Mouse (Mus musculus): ENCODE measurements around the gene Nptxr. TPM values are rescaled to one million over a fixed set of nuclear protein-coding genes. Genes with fewer than 3 reads are reported as not detected.

Nptxr gene
- 13.1 TPM in 2 replicates for polyA plus RNA-seq (2016; fragmentation: Nextera tagmentation; extraction: Ambion mirVana)

DNA sequence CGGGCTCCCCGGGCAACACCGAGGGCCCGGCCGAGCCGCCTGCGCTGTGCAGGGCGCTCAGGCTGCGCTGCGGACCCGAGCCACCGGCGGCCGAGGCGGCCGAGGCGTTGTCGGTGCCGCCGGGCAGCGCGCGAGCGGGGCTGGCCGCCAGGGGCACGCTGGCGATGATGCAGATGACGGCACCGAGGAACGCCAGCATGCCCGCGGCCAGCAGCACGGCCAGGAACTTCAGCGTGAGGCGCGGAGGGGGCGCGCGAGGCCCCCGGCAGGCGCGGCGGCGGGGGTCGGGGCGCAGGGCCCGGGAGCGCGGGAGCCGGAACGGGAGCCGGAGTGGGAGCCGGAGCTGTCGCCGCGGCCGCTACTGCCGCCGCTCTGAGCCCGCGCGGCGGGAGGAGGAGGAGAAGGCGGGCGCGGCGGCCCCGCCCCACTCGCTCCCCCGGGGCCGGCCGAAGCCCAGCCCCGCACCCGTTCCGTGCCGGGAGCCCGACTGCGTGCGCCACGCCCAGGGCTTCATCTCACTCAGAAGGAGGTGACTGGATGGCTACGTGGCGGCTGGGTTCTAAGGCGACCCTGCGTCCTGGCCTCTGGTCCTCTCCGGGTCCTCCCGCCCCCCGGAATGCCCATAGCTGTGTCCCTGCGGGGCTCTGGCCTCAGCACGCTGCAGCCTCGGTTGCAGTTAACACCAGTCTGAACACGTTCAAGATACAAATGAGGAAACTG is at the start of gene Nptxr:
TSS of gene Nptxr (minus strand) at position 415 of the 720 bp plus-strand sequence.
- Histone ChIP-seq H3K9ac (peak within 1 kb of the TSS; percentile 77), H3K4me1 (peaks cover 27% of the 10 kb centered on the region), H3K4me2 (replicated peaks) (peak within 1 kb of the TSS; percentile 82), H3K9me3 (replicated peaks) (no peaks in the 10 kb centered on the region), H3K36me3 (no peaks in the 10 kb centered on the region), H3K27ac (peak within 1 kb of the TSS; percentile 64), H3K4me3 (peak within 1 kb of the TSS; percentile 60), H3K27me3 (peaks cover 76% of the 10 kb centered on the region)
- WGBS = under 1% methylated on average over 64 of the region's 91 CpGs
- ATAC-seq (ENCODE audit: low FRiP score) = peak; percentile 83

DNA sequence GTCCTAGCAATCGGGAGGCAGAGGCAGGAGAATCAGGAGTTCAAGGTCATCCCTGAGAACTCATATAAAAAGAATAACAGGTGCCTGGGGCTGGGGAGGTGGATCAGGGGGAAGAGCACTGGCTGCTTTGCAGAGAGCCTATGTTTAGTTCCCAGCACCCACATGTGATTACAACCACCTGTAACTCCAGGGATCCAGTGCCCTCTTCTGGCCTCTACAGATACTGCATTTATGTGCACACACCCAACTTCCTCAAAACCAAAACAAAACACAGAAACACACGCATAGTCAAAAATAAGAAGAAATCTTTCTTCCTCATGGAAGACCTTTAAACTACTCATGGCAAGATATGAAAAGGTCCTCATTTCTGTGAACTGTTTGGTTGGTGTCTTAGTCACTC is 45.6 kb upstream of the Nptxr start:
- ATAC-seq (ENCODE audit: low FRiP score) = no peak

DNA sequence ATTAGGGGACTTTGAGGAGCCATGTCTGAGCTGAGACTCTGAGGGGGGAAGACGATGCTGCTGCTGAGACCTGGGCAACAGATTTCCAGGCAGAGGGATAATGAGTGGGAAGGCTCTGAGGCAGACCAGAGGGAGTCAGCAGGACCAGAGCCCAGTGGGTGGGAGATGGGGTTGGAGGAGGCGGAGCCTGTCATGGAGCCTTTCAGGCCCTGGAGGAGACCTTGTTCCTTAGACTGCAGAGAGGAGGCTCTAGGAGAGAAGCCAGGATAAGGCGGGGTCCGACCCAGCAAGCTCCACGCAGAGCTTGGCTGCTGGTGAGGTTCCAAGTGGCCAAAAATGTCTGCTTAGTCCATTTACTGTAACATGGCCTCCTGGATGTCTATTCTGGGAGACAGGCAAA is 42.5 kb upstream of the Nptxr start:
- 0 out of 2 replicates have a peak, but pooled peaks cover 4% of the 10 kb centered on the region for H3K9me3 ChIP-seq (replicated peaks)
- 28% methylated on average over 5 of the region's 5 CpGs for WGBS

More for the DNA sequence above, 45.6 kb upstream of the Nptxr start:
- Histone ChIP-seq H3K36me3 (no peaks in the 10 kb centered on the region), H3K4me3 (no peak overlapping the region), H3K9ac (no peak overlapping the region), H3K27ac (no peak overlapping the region), H3K4me2 (replicated peaks) (no peak overlapping the region), H3K27me3 (no peaks in the 10 kb centered on the region), H3K9me3 (replicated peaks) (0 out of 2 replicates have a peak, but pooled peaks cover 4% of the 10 kb centered on the region), H3K4me1 (peaks cover 16% of the 10 kb centered on the region)
- WGBS = 94% methylated on average over 2 of the region's 2 CpGs

DNA sequence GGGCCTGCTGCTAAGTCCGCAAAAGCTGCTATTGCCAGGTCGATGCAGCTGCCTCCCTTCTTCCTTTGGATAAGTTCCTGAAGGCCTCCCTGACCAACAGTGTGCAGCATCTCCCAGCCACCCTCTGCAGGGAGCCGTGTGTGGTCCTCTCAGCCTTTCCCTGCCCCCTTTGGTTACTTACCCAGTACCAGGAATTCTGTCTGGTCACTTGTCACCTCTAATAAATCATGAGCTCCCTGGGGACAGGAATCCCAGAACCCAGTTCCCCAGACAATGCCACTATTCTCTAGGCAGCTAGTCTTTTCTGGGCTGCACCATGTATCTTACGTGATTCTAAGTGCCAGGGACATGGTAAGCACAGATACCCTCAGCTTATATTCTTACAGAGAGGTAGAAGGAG is 41.4 kb upstream of the Nptxr start:
- Histone ChIP-seq H3K9me3 (replicated peaks) (0 out of 2 replicates have a peak, but pooled peaks cover 4% of the 10 kb centered on the region), H3K27ac (no peak overlapping the region), H3K4me3 (no peak overlapping the region), H3K4me1 (peaks cover 16% of the 10 kb centered on the region), H3K36me3 (no peaks in the 10 kb centered on the region), H3K4me2 (replicated peaks) (no peak overlapping the region), H3K9ac (no peak overlapping the region), H3K27me3 (no peaks in the 10 kb centered on the region)
- WGBS = 57% methylated on average over 4 of the region's 4 CpGs
- ATAC-seq (ENCODE audit: low FRiP score) = no peak

More for the DNA sequence above, 42.5 kb upstream of the Nptxr start:
- Histone ChIP-seq H3K27ac (0 out of 2 replicates have a peak overlapping the region, but pooled peaks have one; percentile 12), H3K27me3 (no peaks in the 10 kb centered on the region), H3K4me3 (no peak overlapping the region), H3K36me3 (no peaks in the 10 kb centered on the region), H3K9ac (no peak overlapping the region), H3K4me2 (replicated peaks) (no peak overlapping the region), H3K4me1 (peaks cover 16% of the 10 kb centered on the region)
- no peak for ATAC-seq (ENCODE audit: low FRiP score)

DNA sequence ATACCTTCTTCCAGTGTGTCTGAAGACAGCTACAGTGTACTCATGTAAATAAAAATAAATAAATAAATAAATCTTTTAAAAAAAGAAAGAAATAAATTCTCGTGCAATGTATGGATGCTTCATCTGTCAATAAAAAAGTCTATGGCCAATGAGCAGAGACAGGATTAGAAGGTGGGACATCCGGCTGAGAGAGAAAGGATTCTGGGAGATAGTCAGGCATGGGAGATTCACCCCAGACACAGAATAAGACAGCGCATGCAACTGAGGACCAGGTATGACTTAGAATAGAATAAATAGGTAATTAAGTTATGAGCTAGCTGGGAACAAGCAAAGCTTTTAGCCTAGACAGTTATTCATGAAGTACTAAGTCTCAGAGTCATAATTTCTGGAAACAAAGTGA is 38.4 kb upstream of the Nptxr start:
- Histone ChIP-seq H3K4me2 (replicated peaks) (no peak overlapping the region), H3K4me3 (no peak overlapping the region), H3K27ac (no peak overlapping the region), H3K4me1 (peaks cover 16% of the 10 kb centered on the region), H3K36me3 (no peaks in the 10 kb centered on the region), H3K27me3 (no peaks in the 10 kb centered on the region), H3K9ac (no peak overlapping the region), H3K9me3 (replicated peaks) (no peaks in the 10 kb centered on the region)
- no peak for ATAC-seq (ENCODE audit: low FRiP score)
- 88% methylated on average over 3 of the region's 3 CpGs for WGBS

DNA sequence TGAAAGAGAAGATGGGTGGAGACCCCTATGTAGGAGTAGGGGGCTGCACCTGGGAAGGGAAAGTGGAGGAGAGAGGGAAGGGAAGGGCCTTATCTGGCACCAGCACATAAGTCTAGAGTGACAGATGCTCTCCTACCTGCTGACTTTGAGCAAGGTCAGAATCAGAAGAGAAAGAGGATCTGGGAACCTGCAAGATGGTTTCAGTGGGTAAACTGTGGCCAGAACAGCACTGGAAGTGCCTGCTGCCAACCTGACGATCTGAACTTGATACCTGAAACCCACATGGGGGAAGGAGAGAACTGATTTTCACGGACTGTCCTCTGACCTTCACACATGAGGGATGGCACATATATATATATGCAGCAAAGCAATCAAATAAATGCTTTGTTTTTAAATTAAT is 35.7 kb upstream of the Nptxr start:
- WGBS = 66% methylated on average over 2 of the region's 2 CpGs
- Histone ChIP-seq H3K27me3 (no peaks in the 10 kb centered on the region), H3K9me3 (replicated peaks) (no peaks in the 10 kb centered on the region), H3K27ac (no peak overlapping the region), H3K4me1 (peaks cover 9% of the 10 kb centered on the region), H3K9ac (no peak overlapping the region), H3K4me3 (no peak overlapping the region), H3K36me3 (no peaks in the 10 kb centered on the region), H3K4me2 (replicated peaks) (no peak overlapping the region)
- no peak for ATAC-seq (ENCODE audit: low FRiP score)

DNA sequence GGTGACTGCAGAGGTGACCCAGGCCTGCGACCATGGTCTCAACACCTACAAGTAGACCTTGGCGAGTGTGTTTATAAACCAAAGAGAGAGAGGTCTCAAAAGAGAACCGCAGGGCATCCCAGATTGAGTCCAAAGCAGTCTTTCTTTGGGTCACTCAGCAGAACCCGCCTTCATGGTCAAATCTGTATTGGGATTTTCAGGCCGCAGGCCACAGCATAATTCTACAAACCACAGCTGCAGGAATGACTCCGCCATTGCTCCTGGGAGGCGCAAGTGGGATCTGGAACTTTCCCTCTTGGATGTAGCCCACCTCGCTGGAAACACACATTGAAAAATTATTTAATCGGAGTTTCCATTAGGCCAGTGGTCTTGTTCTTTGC is 30.3 kb upstream of the Nptxr start:
- 48% methylated on average over 9 of the region's 9 CpGs for WGBS
- Histone ChIP-seq H3K27me3 (no peaks in the 10 kb centered on the region), H3K36me3 (peaks cover 8% of the 10 kb centered on the region), H3K4me3 (peak overlapping the region; percentile 66; the same call in 1 of the 2 replicates), H3K9ac (peak overlapping the region; percentile 91), H3K9me3 (replicated peaks) (no peaks in the 10 kb centered on the region), H3K27ac (peak overlapping the region; percentile 97), H3K4me2 (replicated peaks) (peak overlapping the region; percentile 88), H3K4me1 (peaks cover 47% of the 10 kb centered on the region)
- no peak for ATAC-seq (ENCODE audit: low FRiP score)

DNA sequence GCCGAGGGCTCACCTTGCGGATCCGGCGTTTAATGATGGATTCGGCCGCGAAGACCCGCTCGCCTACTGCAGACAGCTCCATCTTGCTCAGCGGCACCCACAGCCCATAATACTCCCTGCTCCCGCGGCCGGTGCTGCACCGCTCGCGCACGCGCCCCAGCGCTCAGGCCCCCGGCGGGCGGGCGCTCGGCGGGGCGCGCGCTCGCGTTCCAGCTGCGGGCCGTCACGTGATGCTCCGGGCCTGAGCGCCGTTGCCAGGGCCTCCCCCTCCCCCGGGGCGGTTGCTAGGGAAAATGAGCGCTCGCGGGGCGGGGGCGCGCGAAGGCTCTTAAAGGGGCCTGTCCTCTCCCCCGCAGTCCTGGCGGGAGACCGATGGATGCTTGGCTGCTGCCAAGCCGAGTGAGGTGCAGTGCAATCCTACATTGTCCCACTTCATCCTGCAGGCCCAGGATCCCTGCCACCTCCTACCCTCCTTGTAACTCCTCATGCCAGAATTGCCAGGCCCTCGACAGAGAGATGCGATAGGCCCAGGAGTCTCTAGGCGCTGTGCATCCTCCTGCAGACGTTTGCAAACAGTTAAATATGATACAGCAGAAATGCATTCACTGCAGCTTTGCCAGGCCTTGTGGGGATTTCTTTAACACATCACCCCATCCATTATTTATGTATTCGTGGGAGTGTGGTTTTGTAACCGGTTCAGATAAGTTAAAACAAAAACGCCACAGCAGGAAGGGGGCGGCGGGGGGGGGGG is 29.7 kb upstream of the Nptxr start, which contains the start of the genes Npcd and Cbx6:
TSS of gene Npcd (minus strand) at position 108 of the 751 bp plus-strand sequence.
TSS of gene Cbx6 (minus strand) at position 559 of the 751 bp plus-strand sequence.
- WGBS = under 1% methylated on average over 58 of the region's 58 CpGs
- no peaks in the 10 kb centered on the region for H3K27me3 ChIP-seq
- H3K9me3 ChIP-seq (replicated peaks) = no peaks in the 10 kb centered on the region
- H3K36me3 ChIP-seq = peaks cover 8% of the 10 kb centered on the region
- peak within 1 kb of the TSS; percentile 66 for H3K4me3 ChIP-seq
- H3K4me1 ChIP-seq = peaks cover 53% of the 10 kb centered on the region
- peak within 1 kb of the TSS; percentile 97 for H3K27ac ChIP-seq
- peak; percentile 90 for ATAC-seq (ENCODE audit: low FRiP score)
- peak within 1 kb of the TSS; percentile 88 for H3K4me2 ChIP-seq (replicated peaks)
- peak within 1 kb of the TSS; percentile 91 for H3K9ac ChIP-seq

DNA sequence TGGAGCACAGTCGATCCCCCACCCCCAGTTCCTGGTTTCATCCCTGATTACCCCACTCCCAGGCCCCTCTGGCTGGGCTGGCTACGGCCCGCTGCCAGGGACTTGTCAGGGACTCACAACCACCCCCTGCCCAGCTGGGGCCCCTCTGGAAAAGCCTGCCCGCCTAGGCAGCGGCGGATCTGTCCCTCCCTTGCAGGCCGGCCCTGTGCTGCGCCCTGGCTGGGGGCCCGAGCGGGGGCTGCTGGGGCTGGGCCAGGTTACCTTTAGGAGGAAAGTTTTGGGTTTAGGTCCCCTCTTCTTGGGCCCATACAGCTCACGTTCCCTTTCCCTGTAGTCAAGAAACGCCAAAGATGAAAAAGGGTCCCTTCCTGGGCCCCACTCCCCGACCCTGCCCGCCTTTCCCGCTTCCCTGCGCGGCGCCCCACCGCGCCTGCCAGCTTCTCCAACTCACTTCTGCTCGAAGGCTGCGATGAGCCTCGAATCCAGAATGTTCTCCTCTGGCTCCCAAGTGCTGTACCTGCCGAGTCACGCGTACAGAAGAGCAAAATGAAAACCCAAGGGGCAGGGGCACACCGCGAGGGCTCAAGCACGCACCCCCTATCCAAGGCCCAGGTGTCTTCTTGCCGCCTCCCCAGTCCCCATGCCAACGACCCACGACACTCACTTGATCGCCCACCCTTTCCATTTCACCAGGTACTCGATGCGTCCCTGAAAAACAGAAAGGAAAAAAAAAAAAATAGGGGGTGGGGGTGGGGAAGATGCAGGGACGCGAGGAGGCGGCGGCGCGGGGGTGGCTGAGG is 28.9 kb upstream of the Nptxr start:
- Histone ChIP-seq H3K9me3 (replicated peaks) (no peaks in the 10 kb centered on the region), H3K27ac (peak overlapping the region; percentile 97), H3K9ac (peak overlapping the region; percentile 91), H3K27me3 (no peaks in the 10 kb centered on the region), H3K36me3 (peaks cover 12% of the 10 kb centered on the region), H3K4me1 (peaks cover 61% of the 10 kb centered on the region), H3K4me2 (replicated peaks) (peak overlapping the region; percentile 88), H3K4me3 (peak overlapping the region; percentile 66)
- ATAC-seq (ENCODE audit: low FRiP score) = peak; percentile 21
- WGBS = under 1% methylated on average over 40 of the region's 41 CpGs

DNA sequence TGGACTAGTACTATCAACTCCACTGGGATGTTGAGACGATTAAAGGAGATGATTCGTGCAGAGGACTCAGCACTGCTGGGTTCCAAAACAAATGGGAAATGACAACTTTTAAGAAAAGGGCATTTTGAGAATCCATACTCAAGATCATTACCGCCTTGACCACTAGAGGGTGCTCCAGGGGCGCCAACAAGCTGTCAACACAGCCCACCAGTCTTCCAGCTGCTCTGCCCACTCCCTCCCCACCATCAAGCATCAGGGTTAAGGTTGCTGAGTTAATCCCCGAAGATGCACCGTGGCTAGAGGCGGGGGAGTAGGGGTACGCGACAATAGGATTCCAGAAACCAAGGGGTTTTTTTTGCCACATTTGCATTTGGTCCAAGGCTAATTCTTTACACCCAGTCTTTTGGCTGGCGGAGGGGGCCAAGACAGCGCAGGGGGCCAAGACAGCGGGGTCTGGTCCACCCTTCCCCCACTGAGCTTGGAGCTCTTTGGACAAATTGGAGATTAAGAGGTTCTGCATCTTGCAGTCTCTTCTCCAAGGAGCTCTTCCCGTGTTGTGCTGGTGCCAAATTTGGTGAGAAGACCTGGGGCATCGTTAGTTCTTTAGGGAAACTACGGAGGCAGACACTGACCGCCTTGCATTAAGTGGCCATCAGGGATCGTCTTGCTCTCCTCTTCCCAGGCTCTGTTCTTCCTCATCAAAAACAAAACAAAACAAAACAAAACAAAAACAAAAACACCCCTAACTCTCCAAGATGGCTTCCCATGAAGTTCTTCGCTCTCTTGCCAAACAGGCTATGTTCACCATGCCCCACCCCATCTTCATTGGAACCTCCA is 27.7 kb upstream of the Nptxr start:
- WGBS = 23% methylated on average over 18 of the region's 18 CpGs

DNA sequence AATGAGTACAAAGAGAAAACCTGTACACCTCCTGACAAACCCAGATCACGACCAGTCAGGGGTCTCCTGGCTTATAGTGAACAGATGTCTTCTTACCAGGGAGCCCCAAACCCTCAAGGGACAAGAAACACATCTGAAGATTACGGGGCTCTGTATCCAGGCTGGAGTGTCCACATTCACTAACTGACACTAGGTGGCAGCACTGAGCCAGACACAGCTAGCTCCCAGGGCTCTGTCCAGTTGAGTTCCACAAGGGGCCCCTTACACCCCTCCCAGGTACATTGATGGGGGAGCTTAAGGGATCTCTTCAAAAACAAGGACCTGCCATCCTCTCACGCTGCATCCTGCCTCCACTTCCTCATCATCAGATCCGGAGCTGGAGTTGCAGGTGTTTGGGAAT is 25.8 kb upstream of the Nptxr start:
- H3K27ac ChIP-seq = no peak overlapping the region
- 14% methylated on average over 4 of the region's 4 CpGs for WGBS
- ATAC-seq (ENCODE audit: low FRiP score) = no peak
- no peak overlapping the region for H3K4me3 ChIP-seq
- peak overlapping the region; percentile 32; the same call in 1 of the 2 replicates for H3K9ac ChIP-seq
- peaks cover 81% of the 10 kb centered on the region for H3K4me1 ChIP-seq
- H3K27me3 ChIP-seq = no peaks in the 10 kb centered on the region
- H3K36me3 ChIP-seq = peaks cover 32% of the 10 kb centered on the region
- H3K9me3 ChIP-seq (replicated peaks) = no peaks in the 10 kb centered on the region
- no peak overlapping the region for H3K4me2 ChIP-seq (replicated peaks)

More for the DNA sequence above, 27.7 kb upstream of the Nptxr start:
- Histone ChIP-seq H3K9ac (peak overlapping the region; percentile 91), H3K36me3 (peaks cover 24% of the 10 kb centered on the region), H3K27ac (peak overlapping the region; percentile 97), H3K4me2 (replicated peaks) (peak overlapping the region; percentile 88), H3K4me1 (peaks cover 72% of the 10 kb centered on the region), H3K27me3 (no peaks in the 10 kb centered on the region), H3K4me3 (peak overlapping the region; percentile 66), H3K9me3 (replicated peaks) (no peaks in the 10 kb centered on the region)
- ATAC-seq (ENCODE audit: low FRiP score) = no peak

Measured in hindbrain, embryonic 12.5 days (tissue).